Mouse (Mus musculus) cerebellum, adult 2 months (tissue): Measurements from ENCODE around the gene Klhl9.

Source experiments
- CTCF ChIP-seq: fragments of 200-500 bp; IDR thresholded peaks from 2 replicates; pipeline ENCODE4 v1.5.1; 2011; ENCODE audit warnings: low read depth, mild to moderate bottlenecking, control low read depth, low read length, moderate library complexity, borderline replicate concordance; ENCODE audit not compliant: insufficient read depth
- POLR2A ChIP-seq: fragments of 200-500 bp; IDR thresholded peaks from 2 replicates; pipeline ENCODE4 v1.6.1; 2011; ENCODE audit warnings: low read length, control low read depth, borderline replicate concordance; ENCODE audit not compliant: insufficient read depth

GRCm38 (mm10) chr4:88727324-88727723 is 5.1 kb upstream of the Klhl9 start:
- TF ChIP-seq CTCF (peak; percentile 45; the same call in 1 of the 2 replicates), POLR2A (no peak)
